Mouse (Mus musculus) C2C12 (cell line): ENCODE results near the gene Srsf3. TPM values are rescaled to one million over a fixed set of nuclear protein-coding genes. Genes with fewer than 3 reads are reported as not detected.
A peak's percentile ranks its signal among the peaks of the same experiment; 100 is the strongest.
"Not testable (repeated sequence)": the region's sequence is repeated elsewhere in the genome, so short reads cannot be mapped to it uniquely, and the experiment has no call there.

Source experiments
- H3K27me3 ChIP-seq: one replicate; pipeline ENCODE4 v1.6.1; 2011; ENCODE audit not compliant: control insufficient read depth, insufficient read depth, insufficient read length
- H3K36me3 ChIP-seq: one replicate; pipeline ENCODE4 v1.6.1; 2011; ENCODE audit not compliant: control insufficient read depth, insufficient read depth
- H3K4me3 ChIP-seq: one replicate; pipeline ENCODE4 v1.5.1; 2011; ENCODE audit warnings: mild to moderate bottlenecking, control low read depth; ENCODE audit not compliant: poor library complexity, insufficient read depth, severe bottlenecking
- H3K79me2 ChIP-seq: one replicate; pipeline ENCODE4 v1.6.1; 2011; ENCODE audit not compliant: control insufficient read depth, insufficient read depth
- H3K79me3 ChIP-seq: one replicate; pipeline ENCODE4 v1.6.1; 2011; ENCODE audit warnings: low read depth, control low read depth
- H3ac ChIP-seq: one replicate; pipeline ENCODE3; 2011; ENCODE audit warnings: low read depth; ENCODE audit not compliant: control insufficient read depth, insufficient read length
- CEBPB ChIP-seq: IDR thresholded peaks from one replicate; pipeline ENCODE4 v1.6.1; 2011; ENCODE audit warnings: low read depth, mild to moderate bottlenecking, control low read depth, moderate library complexity
- CTCF ChIP-seq: IDR thresholded peaks from one replicate; pipeline ENCODE4 v1.5.1; 2011; ENCODE audit not compliant: control insufficient read depth, insufficient read depth, insufficient read length
- FOSL1 ChIP-seq: IDR thresholded peaks from one replicate; pipeline ENCODE4 v1.8.0; 2011; ENCODE audit warnings: mild to moderate bottlenecking, low read length; ENCODE audit not compliant: poor library complexity, insufficient read depth, severe bottlenecking
- MAX ChIP-seq: IDR thresholded peaks from one replicate; pipeline ENCODE4 v1.6.1; 2011; ENCODE audit warnings: mild to moderate bottlenecking, control low read depth
- MYOD1 ChIP-seq: IDR thresholded peaks from one replicate; pipeline ENCODE4 v1.6.1; 2011; ENCODE audit warnings: low read depth; ENCODE audit not compliant: control insufficient read depth, insufficient read length
- MYOG ChIP-seq: IDR thresholded peaks from one replicate; pipeline ENCODE4 v1.6.1; 2011; ENCODE audit not compliant: control insufficient read depth, insufficient read length; ENCODE audit errors: extremely low read depth
- USF1 ChIP-seq: IDR thresholded peaks from one replicate; pipeline ENCODE4 v1.6.1; 2011; ENCODE audit warnings: low read depth, mild to moderate bottlenecking, control low read depth, moderate library complexity
- polyA plus RNA-seq: library from polyadenylated mRNA; unstranded; fragments of >200 nt; fragmentation: generic; extraction: Trizol; gene quantifications from one replicate; pipeline ENCODE4 v1.2.1, GENCODE M21; 2012; ENCODE audit warnings: missing spikeins

The Srsf3 gene
- polyA plus RNA-seq, 1 experiment: 235 TPM

DNA sequence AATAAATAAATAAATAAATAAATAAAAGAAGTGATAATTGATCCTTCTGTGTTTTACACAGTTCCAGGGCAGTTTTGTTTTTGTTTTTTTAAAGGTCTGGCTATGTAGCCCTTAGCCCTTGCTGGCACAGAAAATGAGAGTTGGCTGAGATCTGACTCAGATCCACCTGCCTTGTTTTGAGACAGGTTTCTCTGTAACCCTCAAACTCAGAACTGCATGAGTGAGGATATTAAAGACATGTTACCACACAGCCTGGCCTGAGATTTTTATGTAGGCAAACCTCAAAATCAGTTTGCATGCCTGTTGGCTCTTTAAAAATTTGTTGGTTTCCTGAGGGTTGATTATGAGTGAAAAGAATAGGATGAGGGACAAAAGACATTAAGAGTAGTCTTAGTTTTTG is 3.1 kb downstream of the Srsf3 start:
- peak overlapping the region; percentile 12 for H3ac ChIP-seq
- H3K79me2 ChIP-seq: peaks cover 92% of the 10 kb centered on the region
- H3K4me3 ChIP-seq: peak overlapping the region; percentile 89
- TF ChIP-seq FOSL1: no peak
- TF ChIP-seq MAX: no peak
- no peak for TF ChIP-seq USF1
- H3K27me3 ChIP-seq: no peaks in the 10 kb centered on the region
- H3K79me3 ChIP-seq: peaks cover 77% of the 10 kb centered on the region
- H3K36me3 ChIP-seq: peaks cover 74% of the 10 kb centered on the region

DNA sequence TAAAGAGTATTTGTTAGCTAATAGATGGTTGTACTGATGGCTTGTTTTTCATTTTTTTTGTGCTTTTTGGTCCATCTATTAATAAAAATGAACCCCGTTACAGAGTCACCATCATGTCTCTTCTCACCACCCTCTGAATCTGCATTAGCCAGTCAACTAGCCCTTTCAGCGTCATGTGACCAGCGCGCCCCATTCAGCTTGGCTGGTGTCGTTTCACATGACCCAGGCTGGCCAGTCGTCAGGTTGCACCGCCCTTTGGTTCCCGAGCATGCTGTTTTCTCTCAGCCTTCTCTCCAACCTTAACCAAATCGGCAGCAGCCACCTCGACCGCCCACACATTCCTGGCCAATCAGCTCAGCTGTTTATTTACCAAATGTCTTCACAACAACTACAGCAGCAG is 6.9 kb downstream of the Srsf3 start:
- H3K36me3 ChIP-seq: peaks cover 97% of the 10 kb centered on the region
- H3ac ChIP-seq: no peak overlapping the region
- peaks cover 71% of the 10 kb centered on the region for H3K79me3 ChIP-seq
- no peak overlapping the region for H3K4me3 ChIP-seq
- no peak for TF ChIP-seq MYOG
- peak; percentile 84 for TF ChIP-seq USF1
- H3K79me2 ChIP-seq: peaks cover 98% of the 10 kb centered on the region
- no peaks in the 10 kb centered on the region for H3K27me3 ChIP-seq

DNA sequence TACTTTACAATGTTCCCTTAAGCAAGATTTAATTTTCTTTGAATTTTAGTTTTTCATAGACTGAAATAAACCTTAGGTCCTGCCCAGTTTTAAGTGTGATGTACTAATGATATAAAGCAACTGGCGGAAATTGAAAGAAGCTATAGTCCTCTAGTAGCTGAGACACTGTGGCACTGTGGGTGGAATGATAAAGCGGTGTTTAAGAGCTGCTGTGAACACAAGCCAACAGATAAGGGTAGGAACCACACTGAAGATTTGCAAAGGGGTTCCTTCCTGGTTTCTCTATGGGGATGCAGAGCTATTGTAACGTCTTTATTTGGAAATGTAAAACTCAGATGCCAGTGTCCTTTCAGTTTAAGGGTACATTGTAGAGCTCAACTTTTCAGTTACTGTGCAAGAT is 9.2 kb downstream of the Srsf3 start:
- H3K4me3 ChIP-seq, H3ac ChIP-seq, H3K27me3 ChIP-seq: not testable (repeated sequence)
- H3K79me2 ChIP-seq: peaks cover 78% of the 10 kb centered on the region
- peaks cover 95% of the 10 kb centered on the region for H3K36me3 ChIP-seq
- peaks cover 49% of the 10 kb centered on the region for H3K79me3 ChIP-seq

DNA sequence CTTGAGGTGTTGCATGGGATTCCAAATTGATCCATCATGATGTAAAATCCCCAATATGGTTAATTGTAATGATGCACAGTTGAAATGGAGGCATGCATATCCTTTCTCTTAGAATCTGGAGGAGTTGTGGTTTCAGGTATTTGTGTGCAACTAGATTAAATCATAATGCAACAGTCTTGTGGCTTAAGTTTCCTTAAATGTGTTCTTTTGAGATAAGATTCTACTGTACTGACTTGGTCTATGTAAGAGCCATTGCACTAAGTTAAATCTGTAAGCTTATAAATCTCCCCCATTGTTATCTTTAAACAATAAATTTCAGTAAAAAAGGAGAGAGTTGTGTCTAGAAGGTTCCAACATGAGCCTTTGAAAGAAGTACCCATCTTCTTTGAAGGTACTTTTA is 10.1 kb downstream of the Srsf3 start:
- peaks cover 95% of the 10 kb centered on the region for H3K36me3 ChIP-seq
- H3ac ChIP-seq: no peak overlapping the region
- no peaks in the 10 kb centered on the region for H3K27me3 ChIP-seq
- H3K4me3 ChIP-seq: no peak overlapping the region
- H3K79me2 ChIP-seq: peaks cover 69% of the 10 kb centered on the region
- no peak for TF ChIP-seq MYOG
- no peak for TF ChIP-seq MAX
- TF ChIP-seq USF1: no peak
- no peak for TF ChIP-seq FOSL1
- no peak for TF ChIP-seq MYOD1
- TF ChIP-seq CEBPB: no peak
- no peak for TF ChIP-seq CTCF
- H3K79me3 ChIP-seq: peaks cover 40% of the 10 kb centered on the region

DNA sequence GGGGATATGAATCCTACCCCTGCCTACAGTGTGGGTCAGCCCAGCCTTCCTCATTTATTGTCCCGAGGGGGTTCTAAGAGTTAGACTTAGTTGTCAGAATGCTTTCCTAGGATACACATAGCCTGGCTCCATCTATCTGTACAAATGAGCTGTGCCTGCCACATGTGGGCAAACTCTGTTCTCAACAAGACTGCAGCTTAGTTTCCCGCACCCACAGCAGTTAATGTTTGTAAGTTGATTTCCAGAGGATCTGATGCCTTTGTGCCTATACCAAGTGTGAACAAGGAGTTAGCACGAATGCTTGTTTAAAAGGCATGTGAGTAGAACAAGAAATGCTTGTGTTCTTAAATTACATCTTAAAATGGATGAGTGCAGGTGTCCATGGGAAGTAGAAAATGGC is 11.2 kb downstream of the Srsf3 start:
- Histone ChIP-seq H3K79me3 (peaks cover 31% of the 10 kb centered on the region), H3K27me3 (no peaks in the 10 kb centered on the region), H3ac (no peak overlapping the region), H3K4me3 (no peak overlapping the region), H3K36me3 (peaks cover 87% of the 10 kb centered on the region), H3K79me2 (peaks cover 59% of the 10 kb centered on the region)
- TF ChIP-seq USF1 (no peak), MYOG (no peak), CEBPB (no peak), MAX (no peak), MYOD1 (no peak), CTCF (no peak), FOSL1 (no peak)

DNA sequence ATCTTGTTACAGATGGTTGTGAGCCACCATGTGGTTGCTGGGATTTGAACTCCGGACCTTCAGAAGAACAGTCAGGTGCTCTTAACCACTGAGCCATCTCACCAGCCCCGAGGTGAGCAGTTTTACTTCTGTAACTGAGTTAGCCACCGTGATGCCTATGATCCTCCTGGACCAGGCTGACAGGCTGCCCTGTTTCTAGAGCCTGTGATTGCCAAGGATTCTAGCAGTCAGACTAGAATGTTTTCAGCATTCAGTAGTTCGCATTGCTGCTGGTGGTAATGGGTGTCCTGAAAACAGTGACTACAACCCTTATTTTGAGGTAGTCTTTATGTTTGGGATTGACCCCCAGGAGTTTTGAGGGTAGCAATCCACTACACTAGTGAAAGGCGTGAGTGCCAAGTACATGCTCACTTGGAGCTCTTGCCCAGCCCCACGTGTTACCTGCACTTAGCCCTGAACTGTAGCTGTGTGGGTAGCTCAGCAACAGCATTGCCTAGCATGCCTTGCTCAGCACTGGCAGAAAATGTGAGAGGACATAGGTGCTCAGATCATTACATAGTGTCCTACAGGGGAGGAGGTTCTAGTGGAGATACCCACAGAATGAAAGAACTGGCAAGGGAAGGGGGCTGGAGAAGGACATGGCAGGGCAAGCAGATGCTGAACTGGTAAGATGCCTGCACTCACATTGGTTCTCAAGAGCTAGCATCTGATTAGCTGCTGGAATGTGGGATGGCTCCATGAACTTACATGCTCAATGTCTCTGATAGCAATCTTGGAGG is 11.9 kb downstream of the Srsf3 start:
- no peak overlapping the region for H3K4me3 ChIP-seq
- H3ac ChIP-seq: no peak overlapping the region
- H3K79me2 ChIP-seq: peaks cover 51% of the 10 kb centered on the region
- H3K27me3 ChIP-seq: no peaks in the 10 kb centered on the region
- TF ChIP-seq MAX (no peak), CEBPB (no peak), MYOD1 (no peak), USF1 (no peak), CTCF (no peak), FOSL1 (no peak), MYOG (no peak)
- peaks cover 24% of the 10 kb centered on the region for H3K79me3 ChIP-seq
- peaks cover 80% of the 10 kb centered on the region for H3K36me3 ChIP-seq
